Mouse (Mus musculus) embryonic facial prominence, embryonic 12.5 days (tissue): ENCODE results near the gene Sept9. TPM values are rescaled to one million over a fixed set of nuclear protein-coding genes. Genes with fewer than 3 reads are reported as not detected.
A peak's percentile ranks its signal among the peaks of the same experiment; 100 is the strongest.
"Not testable (repeated sequence)": the region's sequence is repeated elsewhere in the genome, so short reads cannot be mapped to it uniquely, and the experiment has no call there.

Experiments used
- ATAC-seq: fragments of 200-750 bp; cut with Nextera tagmentation; 2 replicates; pipeline ENCODE4 v1.8.0; 2017; ENCODE audit not compliant: insufficient number of reproducible peaks, insufficient read depth, low FRiP score, low TSS enrichment
- H3K27ac ChIP-seq: fragments of 300-500 bp; sonication (generic); 2 replicates; pipeline ENCODE4 v1.5.1; 2016; ENCODE audit warnings: mild to moderate bottlenecking
- H3K27me3 ChIP-seq: fragments of 300-500 bp; sonication (generic); 2 replicates; pipeline ENCODE4 v1.6.1; 2016; ENCODE audit warnings: mild to moderate bottlenecking, moderate library complexity
- H3K36me3 ChIP-seq: fragments of 300-500 bp; sonication (generic); 2 replicates; pipeline ENCODE4 v1.6.1; 2016; ENCODE audit warnings: mild to moderate bottlenecking
- H3K4me1 ChIP-seq: fragments of 300-500 bp; sonication (generic); 2 replicates; pipeline ENCODE4 v1.6.1; 2016
- H3K4me2 ChIP-seq: fragments of 300-500 bp; sonication (generic); replicated peaks from 2 replicates; pipeline ENCODE4 v1.6.1; 2016; ENCODE audit warnings: mild to moderate bottlenecking, moderate library complexity
- H3K4me3 ChIP-seq: fragments of 300-500 bp; sonication (generic); 2 replicates; pipeline ENCODE4 v1.5.1; 2016; ENCODE audit warnings: mild to moderate bottlenecking
- H3K9ac ChIP-seq: fragments of 300-500 bp; sonication (generic); 2 replicates; pipeline ENCODE4 v1.6.1; 2016; ENCODE audit warnings: mild to moderate bottlenecking, moderate library complexity
- H3K9me3 ChIP-seq: fragments of 300-500 bp; sonication (generic); 2 replicates; pipeline ENCODE4 v1.6.1; 2016; ENCODE audit warnings: mild to moderate bottlenecking, moderate library complexity
- WGBS: fragments of 180-500 bp; shearing (Covaris S2); methylation state at CpG from one replicate; pipeline ENCODE4 v1.1.7; 2016; 5-methylcytosine and 5-hydroxymethylcytosine counted together
- polyA plus RNA-seq: library from polyadenylated mRNA; unstranded; fragments of >200 nt; fragmentation: Nextera tagmentation; extraction: Ambion mirVana; gene quantifications from 2 replicates; pipeline ENCODE4 v1.2.1, GENCODE M21; 2016

Sept9 gene
- polyA plus RNA-seq, 1 experiment from 2014 or later = 230 TPM

DNA sequence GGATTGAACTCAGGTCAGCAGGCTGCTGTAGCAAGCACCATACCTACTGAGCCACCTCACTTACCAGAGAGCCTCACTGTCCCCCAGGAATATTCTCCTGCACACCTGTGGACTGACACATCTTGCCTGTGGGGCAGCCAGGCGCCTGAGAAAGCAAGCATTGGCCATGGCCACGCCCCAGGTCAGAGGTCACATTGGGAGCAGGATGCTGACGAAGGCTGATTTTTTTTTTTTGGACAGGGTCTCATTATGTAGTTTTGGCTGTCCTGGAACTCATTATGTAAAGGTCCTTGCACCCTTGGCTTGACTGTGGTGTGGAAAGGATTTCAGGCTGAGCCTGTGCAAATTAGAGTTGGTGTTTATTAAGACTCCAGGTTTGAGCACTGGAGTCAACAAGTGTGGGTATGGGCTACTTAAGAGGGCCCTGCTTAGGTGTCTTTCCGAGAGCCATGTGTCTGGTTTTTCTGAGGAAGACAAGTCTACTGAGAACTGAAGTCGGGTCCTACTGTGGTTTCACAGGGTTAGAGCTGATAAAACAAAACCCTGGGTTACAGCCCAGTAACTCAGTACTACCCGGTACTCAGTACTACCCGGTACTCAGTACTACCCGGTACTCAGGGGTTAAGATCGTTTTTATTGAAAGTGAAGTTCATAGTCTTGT is 122.0 kb downstream of the Sept9 start:
- no peak for ATAC-seq
- Histone ChIP-seq H3K9ac (no peak overlapping the region), H3K9me3 (no peaks in the 10 kb centered on the region), H3K36me3 (no peaks in the 10 kb centered on the region), H3K4me1 (peaks cover 95% of the 10 kb centered on the region), H3K27me3 (no peaks in the 10 kb centered on the region), H3K27ac (no peak overlapping the region), H3K4me2 (no peak overlapping the region), H3K4me3 (no peak overlapping the region)
- WGBS = 48% methylated on average over 9 of the region's 9 CpGs

DNA sequence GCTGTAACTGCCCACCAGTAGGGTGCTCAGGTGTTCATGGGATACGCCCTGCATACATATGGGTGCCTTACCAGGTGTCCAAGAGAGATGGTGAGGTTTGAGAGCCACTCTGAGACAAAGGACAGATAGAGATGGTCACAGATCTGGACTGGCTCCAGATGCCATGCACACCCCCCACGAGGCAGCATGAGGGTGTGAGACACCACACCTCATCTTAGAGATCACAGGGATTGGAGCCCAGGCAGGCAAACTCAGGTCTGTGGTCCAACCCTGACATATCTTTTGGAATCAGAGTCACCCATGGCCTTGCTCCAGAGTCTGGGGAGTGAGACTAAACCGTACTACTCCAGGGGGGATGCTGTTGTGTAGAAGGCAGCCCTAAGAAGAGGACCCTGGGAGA is 122.8 kb downstream of the Sept9 start:
- WGBS = 84% methylated on average over 3 of the region's 3 CpGs
- Histone ChIP-seq H3K4me3 (no peak overlapping the region), H3K4me1 (peaks cover 95% of the 10 kb centered on the region), H3K4me2 (no peak overlapping the region), H3K9ac (no peak overlapping the region), H3K9me3 (no peaks in the 10 kb centered on the region), H3K27me3 (no peaks in the 10 kb centered on the region), H3K27ac (no peak overlapping the region), H3K36me3 (no peaks in the 10 kb centered on the region)
- no peak for ATAC-seq

DNA sequence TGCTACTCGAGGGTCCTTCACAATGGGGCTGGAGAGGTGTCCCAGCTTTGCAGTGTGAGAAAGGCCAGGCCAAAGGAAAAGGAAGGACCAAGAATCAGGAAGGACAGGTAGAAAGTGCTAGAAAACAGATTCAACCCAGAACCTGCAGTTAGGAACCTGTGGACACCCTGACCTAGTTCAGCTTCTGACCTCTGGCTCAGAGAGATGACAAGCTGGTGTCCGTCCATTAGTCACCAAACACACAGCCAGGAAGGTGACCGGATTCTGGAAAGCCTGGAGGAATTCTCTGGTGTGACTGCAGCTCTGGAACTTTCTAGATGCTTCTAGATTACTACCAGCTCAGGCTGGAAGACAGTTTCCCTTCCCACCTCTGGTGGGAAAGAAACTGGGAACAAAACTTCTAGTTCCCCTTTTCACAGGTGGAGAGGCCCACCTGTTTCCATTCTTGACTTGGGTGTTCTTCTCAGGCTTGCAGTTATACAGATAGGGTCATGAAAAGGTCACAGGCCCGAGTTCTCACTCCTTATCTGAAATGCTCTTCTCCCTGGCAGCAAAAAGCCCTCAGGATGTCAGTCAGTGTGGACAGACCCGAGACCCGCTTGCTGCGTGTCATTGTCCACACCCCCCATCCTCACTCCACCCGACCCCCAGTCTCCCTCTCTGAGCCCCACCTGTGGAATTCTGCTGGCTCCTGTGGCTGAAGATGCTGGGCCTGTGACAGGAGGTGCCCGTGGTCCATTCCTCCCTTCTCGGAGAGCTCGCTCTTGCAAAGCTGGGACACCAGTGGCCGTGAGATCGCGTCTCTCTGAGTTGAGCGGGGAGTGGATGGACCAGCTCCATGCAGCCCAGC is 123.5 kb downstream of the Sept9 start:
- Histone ChIP-seq H3K27me3 (no peaks in the 10 kb centered on the region), H3K9ac (no peak overlapping the region), H3K4me2 (no peak overlapping the region), H3K4me1 (peaks cover 92% of the 10 kb centered on the region), H3K4me3 (no peak overlapping the region), H3K9me3 (no peaks in the 10 kb centered on the region), H3K36me3 (no peaks in the 10 kb centered on the region), H3K27ac (no peak overlapping the region)
- no peak for ATAC-seq
- WGBS = 77% methylated on average over 15 of the region's 15 CpGs

DNA sequence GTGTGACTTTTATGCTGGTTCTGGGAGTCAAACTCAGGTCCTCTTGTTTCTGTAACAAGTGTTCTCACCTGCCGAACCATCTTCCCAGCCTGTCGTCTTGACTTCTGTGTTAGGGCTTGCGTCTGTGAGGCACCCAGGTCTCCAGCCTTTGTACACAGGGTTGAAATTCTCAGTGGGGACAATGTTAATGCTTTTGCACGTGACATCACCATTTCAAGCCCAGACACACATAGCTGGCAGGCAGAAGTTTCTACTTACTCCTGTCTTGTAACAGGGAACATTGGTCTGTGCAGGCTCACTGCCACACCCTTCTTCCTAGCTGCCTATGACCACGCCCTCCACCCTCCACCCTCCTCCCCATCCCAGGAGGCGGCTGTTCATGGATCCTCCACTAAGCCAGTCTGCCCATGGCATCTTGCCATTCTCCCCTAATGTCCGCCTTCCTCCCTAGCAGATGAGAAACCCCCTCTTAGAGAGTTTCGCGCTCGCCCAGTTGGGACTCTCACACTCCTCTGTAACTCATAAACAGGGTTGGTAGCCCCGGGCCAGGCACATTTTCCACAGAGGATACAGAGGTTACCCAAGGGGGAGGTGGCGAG is 124.6 kb downstream of the Sept9 start:
- Histone ChIP-seq H3K36me3 (no peaks in the 10 kb centered on the region), H3K4me2 (no peak overlapping the region), H3K27me3 (no peaks in the 10 kb centered on the region), H3K27ac (no peak overlapping the region; the same call in 1 of the 2 replicates), H3K4me3 (no peak overlapping the region), H3K4me1 (peaks cover 86% of the 10 kb centered on the region), H3K9me3 (no peaks in the 10 kb centered on the region), H3K9ac (0 out of 2 replicates have a peak overlapping the region, but pooled peaks have one; percentile 7)
- ATAC-seq = no peak
- 62% methylated on average over 12 of the region's 12 CpGs for WGBS

DNA sequence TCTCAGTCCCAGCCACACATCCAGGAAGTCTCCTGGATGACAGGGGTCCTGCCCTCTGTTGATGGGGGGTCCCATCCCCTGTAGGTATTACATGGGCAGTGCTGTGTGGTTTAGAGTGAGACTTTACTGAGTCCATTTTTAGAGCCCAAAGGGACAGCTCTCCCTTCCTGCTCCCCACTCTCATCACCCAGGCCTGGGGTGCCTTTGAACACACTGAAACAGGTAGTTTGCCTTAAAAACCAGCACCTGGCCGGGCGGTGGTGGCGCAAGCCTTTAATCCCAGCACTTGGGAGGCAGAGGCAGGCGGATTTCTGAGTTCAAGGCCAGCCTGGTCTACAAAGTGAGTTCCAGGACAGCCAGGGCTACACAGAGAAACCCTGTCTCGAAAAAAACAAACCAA is 125.3 kb downstream of the Sept9 start:
- not testable (repeated sequence) for H3K9me3 ChIP-seq, ATAC-seq, H3K9ac ChIP-seq, H3K4me2 ChIP-seq, H3K36me3 ChIP-seq, H3K4me3 ChIP-seq, H3K27me3 ChIP-seq, H3K27ac ChIP-seq
- peaks cover 82% of the 10 kb centered on the region for H3K4me1 ChIP-seq
- 85% methylated on average over 5 of the region's 5 CpGs for WGBS

DNA sequence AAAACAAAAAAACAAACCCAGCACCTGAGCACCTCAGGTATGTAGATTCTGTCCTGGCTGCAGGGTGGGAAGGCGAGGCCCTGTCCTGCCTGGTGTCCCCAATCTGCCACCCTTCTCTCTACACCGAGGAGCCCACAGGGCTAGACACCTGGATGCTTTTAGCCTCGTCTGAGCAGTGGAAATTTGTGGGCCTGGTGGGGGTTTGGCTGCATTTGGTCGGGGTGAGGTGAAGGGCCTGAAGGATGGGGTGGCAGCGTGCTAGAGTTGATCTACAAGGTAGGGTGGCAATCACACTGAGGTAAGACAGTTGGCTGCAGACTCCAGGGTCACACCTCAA is 125.6 kb downstream of the Sept9 start:
- WGBS = 48% methylated on average over 5 of the region's 5 CpGs
- Histone ChIP-seq H3K36me3 (no peaks in the 10 kb centered on the region), H3K4me1 (peaks cover 82% of the 10 kb centered on the region), H3K9ac (no peak overlapping the region), H3K9me3 (no peaks in the 10 kb centered on the region), H3K4me2 (no peak overlapping the region), H3K27me3 (no peaks in the 10 kb centered on the region), H3K4me3 (no peak overlapping the region), H3K27ac (no peak overlapping the region)
- ATAC-seq = no peak

DNA sequence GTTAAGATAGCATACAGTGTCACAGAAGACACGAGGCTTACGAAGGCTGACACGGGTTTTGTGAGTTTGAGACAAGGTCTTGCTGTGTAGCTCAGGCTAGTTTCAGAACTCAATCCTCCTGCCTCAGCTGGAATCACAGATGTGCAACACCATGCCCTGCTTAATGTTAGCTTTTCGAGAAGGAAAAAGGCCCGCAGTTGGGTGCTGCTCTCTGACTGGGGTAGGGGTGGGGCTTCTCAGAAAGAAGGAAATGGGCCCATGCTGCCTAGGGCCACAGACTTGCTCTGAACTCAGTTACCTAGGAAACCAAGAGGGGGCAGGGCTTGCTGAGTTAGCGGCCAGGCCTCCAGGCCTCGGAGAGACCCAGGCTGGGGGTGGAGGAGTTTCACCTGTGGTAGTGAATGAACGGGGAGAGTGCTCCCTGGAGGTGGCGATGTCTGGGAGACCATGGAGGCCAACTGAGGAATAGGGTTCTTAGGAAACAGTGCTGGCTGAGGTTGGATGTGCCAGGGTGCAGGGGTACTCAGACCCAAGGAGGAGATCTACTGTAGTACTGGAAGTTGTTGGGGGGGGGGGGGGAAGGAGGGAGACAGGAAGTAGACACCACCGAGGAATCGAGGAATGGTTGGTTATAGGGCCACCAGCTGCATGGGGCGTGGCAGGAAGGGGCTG is 126.1 kb downstream of the Sept9 start:
- H3K4me2 ChIP-seq = no peak overlapping the region
- no peak overlapping the region for H3K27ac ChIP-seq
- WGBS = 23% methylated on average over 12 of the region's 12 CpGs
- H3K4me1 ChIP-seq = peaks cover 82% of the 10 kb centered on the region
- H3K27me3 ChIP-seq = no peaks in the 10 kb centered on the region
- H3K9me3 ChIP-seq = no peaks in the 10 kb centered on the region
- H3K4me3 ChIP-seq = no peak overlapping the region
- no peak overlapping the region for H3K9ac ChIP-seq
- ATAC-seq = no peak
- H3K36me3 ChIP-seq = no peaks in the 10 kb centered on the region

DNA sequence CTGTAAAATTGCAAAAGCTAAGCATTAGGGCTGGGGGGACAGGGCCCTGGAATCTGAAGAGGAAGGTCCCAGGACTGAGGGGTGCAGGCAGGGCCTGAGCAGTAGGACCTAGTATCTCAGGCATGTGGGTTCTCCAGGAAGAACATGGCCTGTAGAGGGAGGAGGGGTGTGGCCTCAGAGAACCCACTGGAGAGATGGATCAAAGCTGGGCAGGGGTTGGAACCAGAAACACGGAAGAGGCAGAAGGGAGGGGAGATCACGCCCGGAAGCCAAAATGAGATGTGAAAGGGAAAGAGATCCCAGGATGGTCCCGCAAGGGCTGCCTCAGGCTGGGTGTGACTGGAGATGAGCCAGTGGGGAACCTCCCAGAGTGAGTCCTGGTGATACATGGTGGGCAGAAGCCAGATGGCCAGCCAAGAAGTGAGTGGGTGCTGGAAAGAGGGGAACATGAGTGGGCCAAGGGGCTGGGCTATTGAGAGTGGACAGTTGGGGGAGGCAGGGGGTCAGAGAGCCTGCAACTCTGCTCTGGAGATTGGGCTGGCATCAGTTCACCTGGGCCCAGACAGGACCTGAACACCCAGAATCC is 126.8 kb downstream of the Sept9 start:
- ATAC-seq = no peak
- H3K27ac ChIP-seq = peak overlapping the region; percentile 47; the same call in 1 of the 2 replicates
- H3K4me3 ChIP-seq = no peak overlapping the region
- WGBS = 44% methylated on average over 4 of the region's 4 CpGs
- H3K9ac ChIP-seq = no peak overlapping the region
- no peaks in the 10 kb centered on the region for H3K36me3 ChIP-seq
- no peaks in the 10 kb centered on the region for H3K27me3 ChIP-seq
- no peak overlapping the region for H3K4me2 ChIP-seq
- H3K9me3 ChIP-seq = no peaks in the 10 kb centered on the region
- H3K4me1 ChIP-seq = peaks cover 83% of the 10 kb centered on the region

DNA sequence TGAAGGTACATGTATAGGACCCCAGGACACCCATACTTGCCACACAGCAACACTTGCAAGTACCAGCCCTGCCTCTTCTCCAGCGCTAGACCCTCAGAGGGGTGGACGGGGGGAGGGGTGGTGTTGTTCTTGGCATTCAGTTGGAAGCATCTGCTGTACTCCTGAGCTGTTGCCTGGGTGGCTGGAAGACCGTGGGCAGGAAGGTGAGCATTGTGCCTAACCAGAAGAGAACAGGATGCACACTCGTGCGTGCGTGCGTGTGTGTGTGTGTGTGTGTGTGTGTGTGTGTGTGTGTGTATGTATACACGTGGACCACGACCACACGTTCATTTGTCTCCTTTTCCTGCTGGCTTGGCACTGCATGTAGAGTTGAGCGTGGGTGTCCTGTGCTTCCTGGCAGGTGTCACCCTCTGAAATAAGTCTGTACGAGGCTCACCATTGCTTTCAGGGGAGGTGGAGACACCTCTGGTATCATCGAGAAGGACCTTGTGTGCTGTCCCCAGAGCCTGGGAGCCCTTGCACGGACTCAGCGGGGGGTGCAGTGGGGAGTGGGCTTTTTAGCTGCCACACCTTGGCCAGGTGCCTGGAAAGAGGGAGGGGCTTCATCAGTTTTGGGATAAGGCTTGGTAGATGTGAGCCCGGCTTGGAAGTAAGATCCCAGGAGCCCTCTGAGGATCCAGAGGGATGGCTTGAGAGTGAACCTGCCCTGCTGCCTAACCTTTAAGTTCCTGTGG is 127.6 kb downstream of the Sept9 start:
- peak overlapping the region; percentile 47 for H3K27ac ChIP-seq

DNA sequence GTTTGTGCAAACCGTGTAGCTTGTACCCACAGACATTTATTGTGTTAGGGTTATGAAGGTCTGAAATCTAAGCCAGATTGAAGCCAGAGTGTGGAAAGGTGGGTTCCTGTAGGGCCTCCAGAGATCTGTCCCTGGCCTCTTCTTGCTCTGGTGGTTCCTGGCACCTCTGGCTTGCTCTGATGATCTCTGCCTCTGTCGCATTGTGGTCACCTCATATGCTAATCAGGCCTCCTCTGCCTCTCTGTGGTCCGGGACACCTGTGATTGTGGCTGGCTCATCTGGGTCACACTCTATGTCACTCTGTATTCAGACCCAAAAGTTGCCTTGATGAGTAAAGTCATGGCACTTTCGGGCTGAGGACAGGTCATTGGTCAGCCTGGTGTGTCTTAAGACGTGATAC is 128.2 kb downstream of the Sept9 start:
- no peaks in the 10 kb centered on the region for H3K36me3 ChIP-seq
- H3K9me3 ChIP-seq = no peaks in the 10 kb centered on the region
- ATAC-seq = no peak
- peak overlapping the region; percentile 47; the same call in 1 of the 2 replicates for H3K27ac ChIP-seq
- no peak overlapping the region for H3K9ac ChIP-seq
- WGBS = 80% methylated on average over 5 of the region's 5 CpGs
- H3K4me1 ChIP-seq = peaks cover 77% of the 10 kb centered on the region
- H3K4me2 ChIP-seq = no peak overlapping the region
- no peaks in the 10 kb centered on the region for H3K27me3 ChIP-seq
- H3K4me3 ChIP-seq = no peak overlapping the region

More for the DNA sequence above, 127.6 kb downstream of the Sept9 start:
- H3K36me3 ChIP-seq = no peaks in the 10 kb centered on the region
- peaks cover 83% of the 10 kb centered on the region for H3K4me1 ChIP-seq
- no peak for ATAC-seq
- WGBS = 68% methylated on average over 16 of the region's 16 CpGs
- no peaks in the 10 kb centered on the region for H3K9me3 ChIP-seq
- no peaks in the 10 kb centered on the region for H3K27me3 ChIP-seq
- H3K4me2 ChIP-seq = no peak overlapping the region
- no peak overlapping the region for H3K4me3 ChIP-seq
- H3K9ac ChIP-seq = no peak overlapping the region
